ENCODE assay signal across 8 mouse cellular contexts in the genomic region with DNA sequence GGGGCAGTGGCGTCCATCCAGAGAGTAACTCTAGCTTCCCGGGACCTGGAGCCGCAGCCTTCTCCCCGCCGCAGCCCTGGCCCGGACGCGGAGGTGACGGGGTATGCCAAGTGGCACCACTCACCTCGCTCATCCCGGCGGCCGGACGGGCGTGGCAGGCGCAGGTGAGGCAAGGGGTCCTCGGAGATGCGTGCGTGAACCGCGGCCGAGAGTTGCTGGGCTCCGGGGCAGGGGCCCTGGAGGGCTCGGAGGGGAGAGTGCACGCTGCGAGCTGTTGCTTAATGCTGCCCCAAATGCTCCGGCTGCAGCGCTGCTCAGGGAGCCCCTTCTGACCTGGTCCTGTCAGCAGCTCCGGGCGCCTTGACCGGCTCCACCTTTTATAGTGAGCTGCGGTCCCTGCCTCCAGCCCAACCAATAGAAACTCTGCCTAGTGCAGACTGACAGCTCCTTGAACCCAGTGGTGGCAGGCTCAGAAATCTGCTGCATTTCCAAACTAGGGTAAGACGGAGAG. TPM values are rescaled to one million over a fixed set of nuclear protein-coding genes. Genes with fewer than 3 reads are reported as not detected.
DNase-seq lines count a peak whose midpoint lies in the region; ATAC-seq and TF ChIP-seq lines count a peak whose summit lies in the region.

A gene (minus strand): TSS at position 382 of the 511 bp plus-strand sequence.

- no peak for TF ChIP-seq CTCF in stomach, postnatal 0 days (IDR thresholded peaks at IDR 0.05; ENCODE audit: low read depth)

- no peaks in the 10 kb centered on the region for H3K9me3 ChIP-seq in embryonic facial prominence, embryonic 15.5 days (replicated peaks)
- no peaks in the 10 kb centered on the region for H3K9me3 ChIP-seq in heart, embryonic 12.5 days (replicated peaks)
- H3K9me3 ChIP-seq in kidney, embryonic 16.5 days (ENCODE audit: low read length) = no peaks in the 10 kb centered on the region
- H3K9me3 ChIP-seq in limb, embryonic 15.5 days = no peaks in the 10 kb centered on the region
- H3K9me3 ChIP-seq in midbrain, embryonic 14.5 days (ENCODE audit: control insufficient read depth, low read length) = no peaks in the 10 kb centered on the region
- no peaks in the 10 kb centered on the region for H3K9me3 ChIP-seq in stomach, postnatal 0 days (ENCODE audit: control insufficient read depth, low read length)

- TF ChIP-seq EP300 in stomach, postnatal 0 days (optimal IDR thresholded peaks at IDR 0.05) = no peak

- DNase-seq in CD4-positive, CD25-positive, alpha-beta regulatory T cell, adult 2 months (ENCODE audit: low read depth, low spot score) = peak; percentile 6
- DNase-seq in midbrain, embryonic 14.5 days = peak; percentile 76
- peak; percentile 64 for DNase-seq in stomach, postnatal 0 days (ENCODE audit: low spot score)

- under 1% methylated on average over 33 of the region's 33 CpGs for WGBS in embryonic facial prominence, embryonic 15.5 days
- WGBS in heart, embryonic 12.5 days = under 1% methylated on average over 33 of the region's 33 CpGs
- WGBS in kidney, embryonic 16.5 days = 0% methylated on average over 33 of the region's 33 CpGs
- under 1% methylated on average over 33 of the region's 33 CpGs for WGBS in limb, embryonic 15.5 days
- 0% methylated on average over 33 of the region's 33 CpGs for WGBS in midbrain, embryonic 14.5 days
- WGBS in stomach, postnatal 0 days = under 1% methylated on average over 33 of the region's 33 CpGs

- peaks cover 40% of the 10 kb centered on the region for H3K27me3 ChIP-seq in embryonic facial prominence, embryonic 15.5 days
- H3K27me3 ChIP-seq in heart, embryonic 12.5 days (replicated peaks) = peaks cover 24% of the 10 kb centered on the region
- H3K27me3 ChIP-seq in kidney, embryonic 16.5 days (ENCODE audit: insufficient read depth, low read length) = peaks cover 41% of the 10 kb centered on the region
- peaks cover 56% of the 10 kb centered on the region for H3K27me3 ChIP-seq in limb, embryonic 15.5 days
- peaks cover 17% of the 10 kb centered on the region for H3K27me3 ChIP-seq in midbrain, embryonic 14.5 days (ENCODE audit: control insufficient read depth, insufficient read depth, low read length)
- no peaks in the 10 kb centered on the region for H3K27me3 ChIP-seq in stomach, postnatal 0 days (ENCODE audit: control insufficient read depth, insufficient read depth, low read length)

- H3K27ac ChIP-seq in embryonic facial prominence, embryonic 15.5 days (replicated peaks) = no peak within 1 kb of the TSS
- peak within 1 kb of the TSS; percentile 60; the same call in 1 of the 2 replicates for H3K27ac ChIP-seq in heart, embryonic 12.5 days (ENCODE audit: poor library complexity, severe bottlenecking)
- no peak within 1 kb of the TSS for H3K27ac ChIP-seq in kidney, embryonic 16.5 days (ENCODE audit: low read length)
- H3K27ac ChIP-seq in limb, embryonic 15.5 days = no peak within 1 kb of the TSS
- no peak within 1 kb of the TSS for H3K27ac ChIP-seq in midbrain, embryonic 14.5 days (replicated peaks; ENCODE audit: low read depth, low read length)
- 0 out of 2 replicates have a peak within 1 kb of the TSS, but pooled peaks have one; percentile 8 for H3K27ac ChIP-seq in stomach, postnatal 0 days (replicated peaks)

- H3K36me3 ChIP-seq in embryonic facial prominence, embryonic 15.5 days = no peaks in the 10 kb centered on the region
- H3K36me3 ChIP-seq in heart, embryonic 12.5 days = no peaks in the 10 kb centered on the region
- H3K36me3 ChIP-seq in kidney, embryonic 16.5 days (ENCODE audit: insufficient read depth, low read length) = no peaks in the 10 kb centered on the region
- no peaks in the 10 kb centered on the region for H3K36me3 ChIP-seq in limb, embryonic 15.5 days
- H3K36me3 ChIP-seq in midbrain, embryonic 14.5 days (ENCODE audit: control insufficient read depth, insufficient read depth, low read length) = no peaks in the 10 kb centered on the region
- no peaks in the 10 kb centered on the region for H3K36me3 ChIP-seq in stomach, postnatal 0 days (ENCODE audit: control insufficient read depth, insufficient read depth, low read length)

- ATAC-seq in CD4-positive, CD25-positive, alpha-beta regulatory T cell, adult 4 months = no peak
- peak; percentile 74 for ATAC-seq in embryonic facial prominence, embryonic 15.5 days (ENCODE audit: insufficient number of reproducible peaks, low FRiP score, low TSS enrichment, low read depth)
- peak; percentile 86 for ATAC-seq in heart, embryonic 12.5 days (ENCODE audit: insufficient number of reproducible peaks, low FRiP score)
- ATAC-seq in kidney, embryonic 16.5 days (ENCODE audit: low FRiP score, low TSS enrichment) = peak; percentile 86
- ATAC-seq in limb, embryonic 15.5 days (ENCODE audit: insufficient number of reproducible peaks, low FRiP score, low TSS enrichment, low read depth) = peak; percentile 48; the same call in 1 of the 2 replicates
- ATAC-seq in midbrain, embryonic 14.5 days (ENCODE audit: low FRiP score, low TSS enrichment) = peak; percentile 71
- ATAC-seq in stomach, postnatal 0 days (ENCODE audit: low FRiP score, low TSS enrichment) = peak; percentile 87

- H3K9ac ChIP-seq in embryonic facial prominence, embryonic 15.5 days = peak within 1 kb of the TSS; percentile 31
- H3K9ac ChIP-seq in heart, embryonic 12.5 days = peak within 1 kb of the TSS; percentile 86
- H3K9ac ChIP-seq in kidney, embryonic 16.5 days (replicated peaks; ENCODE audit: low read length) = peak within 1 kb of the TSS; percentile 33; the same call in 1 of the 2 replicates
- peak within 1 kb of the TSS; percentile 27 for H3K9ac ChIP-seq in limb, embryonic 15.5 days
- peak within 1 kb of the TSS; percentile 57 for H3K9ac ChIP-seq in midbrain, embryonic 14.5 days (replicated peaks; ENCODE audit: low read length)
- H3K9ac ChIP-seq in stomach, postnatal 0 days (ENCODE audit: low read length) = peak within 1 kb of the TSS; percentile 62

- peak within 1 kb of the TSS; percentile 94 for H3K4me2 ChIP-seq in embryonic facial prominence, embryonic 15.5 days (replicated peaks)
- H3K4me2 ChIP-seq in heart, embryonic 12.5 days = peak within 1 kb of the TSS; percentile 98
- H3K4me2 ChIP-seq in kidney, embryonic 16.5 days (replicated peaks; ENCODE audit: low read depth, low read length) = peak within 1 kb of the TSS; percentile 80
- peak within 1 kb of the TSS; percentile 95 for H3K4me2 ChIP-seq in limb, embryonic 15.5 days
- H3K4me2 ChIP-seq in midbrain, embryonic 14.5 days (ENCODE audit: low read length) = peak within 1 kb of the TSS; percentile 97
- H3K4me2 ChIP-seq in stomach, postnatal 0 days (replicated peaks; ENCODE audit: low read depth) = peak within 1 kb of the TSS; percentile 73

- H3K4me3 ChIP-seq in embryonic facial prominence, embryonic 15.5 days (replicated peaks) = peak within 1 kb of the TSS; percentile 58
- H3K4me3 ChIP-seq in heart, embryonic 12.5 days = peak within 1 kb of the TSS; percentile 74
- peak within 1 kb of the TSS; percentile 49 for H3K4me3 ChIP-seq in kidney, embryonic 16.5 days (ENCODE audit: low read length)
- H3K4me3 ChIP-seq in limb, embryonic 15.5 days = peak within 1 kb of the TSS; percentile 46
- H3K4me3 ChIP-seq in midbrain, embryonic 14.5 days (replicated peaks; ENCODE audit: low read depth, low read length) = peak within 1 kb of the TSS; percentile 63
- H3K4me3 ChIP-seq in stomach, postnatal 0 days (ENCODE audit: low read depth, low read length) = peak within 1 kb of the TSS; percentile 58

- peaks cover 30% of the 10 kb centered on the region for H3K4me1 ChIP-seq in embryonic facial prominence, embryonic 15.5 days
- peaks cover 36% of the 10 kb centered on the region for H3K4me1 ChIP-seq in heart, embryonic 12.5 days (replicated peaks)
- H3K4me1 ChIP-seq in kidney, embryonic 16.5 days (ENCODE audit: insufficient read depth, low read length) = peaks cover 23% of the 10 kb centered on the region
- H3K4me1 ChIP-seq in limb, embryonic 15.5 days = peaks cover 25% of the 10 kb centered on the region
- H3K4me1 ChIP-seq in midbrain, embryonic 14.5 days (ENCODE audit: control insufficient read depth, insufficient read depth, low read length) = peaks cover 36% of the 10 kb centered on the region
- H3K4me1 ChIP-seq in stomach, postnatal 0 days (replicated peaks; ENCODE audit: control insufficient read depth, insufficient read depth) = peaks cover 4% of the 10 kb centered on the region

RNA-seq across cellular contexts. Expression of the gene that starts here (rescaled TPM):
- polyA plus RNA-seq in CD4-positive, CD25-positive, alpha-beta regulatory T cell, adult 4 months (2017; shearing (Covaris generic)) = not detected
- 35.8 and 38.1 TPM in 2 replicates for polyA plus RNA-seq in embryonic facial prominence, embryonic 15.5 days (2015; fragmentation: Nextera tagmentation; extraction: Ambion mirVana)
- 32.7 and 33.4 TPM in 2 replicates for polyA plus RNA-seq in heart, embryonic 12.5 days (2016; fragmentation: Nextera tagmentation; extraction: Ambion mirVana)
- 3.7 and 5.1 TPM in 2 replicates for polyA plus RNA-seq in kidney, embryonic 16.5 days (2015; fragmentation: Nextera tagmentation; extraction: Ambion mirVana)
- 5.8 and 7.1 TPM in 2 replicates for polyA plus RNA-seq in limb, embryonic 15.5 days (2015; fragmentation: Nextera tagmentation; extraction: Ambion mirVana)
- polyA plus RNA-seq in midbrain, embryonic 14.5 days (2014; fragmentation: Nextera tagmentation; extraction: Ambion mirVana) = 20.0 and 20.5 TPM in 2 replicates
- polyA plus RNA-seq in stomach, postnatal 0 days (2015; fragmentation: Nextera tagmentation; extraction: Ambion mirVana) = 42.2 and 44.5 TPM in 2 replicates

Comparison
In these comparisons a context has a peak if more than half of its experiments do, and no peak if none do; other contexts are left out.
1. DNase-seq: peak in every context shown above with its lines; median percentile 76 in midbrain, embryonic 14.5 days; 64 in stomach, postnatal 0 days; 6 in CD4-positive, CD25-positive, alpha-beta regulatory T cell, adult 2 months.
2. H3K27ac ChIP-seq: peak in heart, embryonic 12.5 days (single experiment) and stomach, postnatal 0 days (single experiment); none in embryonic facial prominence, embryonic 15.5 days (single experiment), kidney, embryonic 16.5 days (single experiment), limb, embryonic 15.5 days (single experiment) and midbrain, embryonic 14.5 days (single experiment).
3. H3K9ac ChIP-seq: peak in every context shown above with its lines; median percentile 86 in heart, embryonic 12.5 days; 62 in stomach, postnatal 0 days; 57 in midbrain, embryonic 14.5 days; 33 in kidney, embryonic 16.5 days; 31 in embryonic facial prominence, embryonic 15.5 days; 27 in limb, embryonic 15.5 days.
4. Peak in every context shown above with its lines, with median percentiles within 50 percentile points of each other: H3K4me2 ChIP-seq and H3K4me3 ChIP-seq.